8 mouse cellular contexts compared by ENCODE assay signal in the genomic region with DNA sequence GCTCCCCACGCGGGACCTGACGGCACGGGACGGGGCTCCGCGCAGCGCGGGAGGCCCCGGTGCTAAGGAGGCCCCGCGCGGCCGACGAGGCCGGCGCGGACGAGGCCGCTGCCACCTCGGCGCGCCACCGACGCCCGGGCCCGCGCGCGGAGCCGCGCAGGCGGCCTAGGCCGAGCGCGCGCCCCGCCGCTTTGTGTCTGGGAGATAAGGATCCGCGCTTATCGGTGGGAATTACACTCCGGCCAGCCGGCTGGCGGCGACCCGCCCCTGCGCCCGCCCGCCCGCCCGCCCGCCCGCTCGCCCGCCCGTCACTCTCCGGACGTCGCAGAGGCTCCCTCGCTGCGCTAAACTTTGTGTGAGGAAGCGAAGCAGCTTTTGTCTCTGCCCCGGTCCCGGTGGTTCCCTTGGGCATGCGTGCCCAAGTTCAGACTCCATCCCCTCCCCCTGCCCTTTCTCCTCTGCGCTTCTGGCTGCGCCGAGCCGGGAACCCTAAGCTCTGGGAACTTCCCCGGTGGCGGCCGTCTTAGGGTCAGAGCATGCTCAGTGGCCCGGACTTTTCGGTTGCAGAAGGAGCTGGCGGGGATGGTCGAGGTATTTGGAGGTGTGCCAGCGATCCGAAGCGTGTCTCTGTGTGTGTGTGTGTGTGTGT. TPM values are rescaled to one million over a fixed set of nuclear protein-coding genes. Genes with fewer than 3 reads are reported as not detected.
DNase-seq lines count a peak whose midpoint lies in the region; ATAC-seq and TF ChIP-seq lines count a peak whose summit lies in the region.

No protein-coding gene starts in this region.

- peak overlapping the region; percentile 72 for H3K4me3 ChIP-seq in intestine, embryonic 16.5 days (ENCODE audit: low read length)
- H3K4me3 ChIP-seq in limb, embryonic 14.5 days (replicated peaks; ENCODE audit: low read length), result peak overlapping the region; percentile 74
- H3K4me3 ChIP-seq in midbrain, postnatal 0 days (ENCODE audit: low read depth, low read length), result peak overlapping the region; percentile 74

- peaks cover 33% of the 10 kb centered on the region for H3K4me1 ChIP-seq in intestine, embryonic 16.5 days (ENCODE audit: control insufficient read depth, insufficient read depth, low read length)
- peaks cover 52% of the 10 kb centered on the region for H3K4me1 ChIP-seq in limb, embryonic 14.5 days (ENCODE audit: control insufficient read depth, insufficient read depth, low read length)
- peaks cover 19% of the 10 kb centered on the region; the same call in 1 of the 2 replicates for H3K4me1 ChIP-seq in midbrain, postnatal 0 days (ENCODE audit: insufficient read depth, low read length)

- 0 out of 2 replicates have a peak, but pooled peaks have one; percentile 38 for TF ChIP-seq POLR2A in limb, embryonic 14.5 days (IDR thresholded peaks at IDR 0.05; ENCODE audit: borderline replicate concordance, extremely low read depth, insufficient read depth, insufficient read length)

- ATAC-seq in intestine, embryonic 16.5 days, result peak; percentile 82
- peak; percentile 56 for ATAC-seq in limb, embryonic 14.5 days (ENCODE audit: low FRiP score, low read depth)
- ATAC-seq in midbrain, postnatal 0 days (ENCODE audit: low FRiP score), result peak; percentile 81

- no peaks in the 10 kb centered on the region for H3K36me3 ChIP-seq in intestine, embryonic 16.5 days (ENCODE audit: control insufficient read depth, insufficient read depth, low read length)
- peaks cover 3% of the 10 kb centered on the region; the same call in 1 of the 2 replicates for H3K36me3 ChIP-seq in limb, embryonic 14.5 days (ENCODE audit: control insufficient read depth, insufficient read depth, low read length)
- peaks cover 4% of the 10 kb centered on the region; the same call in 1 of the 2 replicates for H3K36me3 ChIP-seq in midbrain, postnatal 0 days (ENCODE audit: insufficient read depth, low read length)

- intact Hi-C loops in gastrocnemius, postnatal 36 days (cut with DNase I), result no loop called here

- H3K9ac ChIP-seq in intestine, embryonic 16.5 days (ENCODE audit: low read depth, low read length), result peak overlapping the region; percentile 96
- peak overlapping the region; percentile 94 for H3K9ac ChIP-seq in limb, embryonic 14.5 days (ENCODE audit: low read depth, low read length, severe bottlenecking)
- peak overlapping the region; percentile 86 for H3K9ac ChIP-seq in midbrain, postnatal 0 days (replicated peaks; ENCODE audit: low read length, poor library complexity, severe bottlenecking)

- DNase-seq in lung, adult 18-20 months, result peak; percentile 72 to 73
- DNase-seq in lung, postnatal 25 days (ENCODE audit: low spot score), result no peak
- DNase-seq in embryo, embryonic 11.5 days (ENCODE audit: low read depth, low spot score), result peak; percentile 54
- peak; percentile 55 to 59 for DNase-seq in gastrocnemius, postnatal 36 days
- DNase-seq in limb, embryonic 14.5 days (ENCODE audit: low spot score), result peak; percentile 60
- DNase-seq in midbrain, postnatal 0 days (ENCODE audit: low spot score), result peak; percentile 82
- DNase-seq in spleen, postnatal 10 days (ENCODE audit: low spot score in 2 of 2), result peak; percentile 61 to 65

- no peak for TF ChIP-seq CTCF in midbrain, postnatal 0 days (IDR thresholded peaks at IDR 0.05)

- H3K9me3 ChIP-seq in intestine, embryonic 16.5 days (ENCODE audit: control insufficient read depth, low read length), result no peaks in the 10 kb centered on the region
- no peaks in the 10 kb centered on the region for H3K9me3 ChIP-seq in limb, embryonic 14.5 days (ENCODE audit: control insufficient read depth, low read length)
- no peaks in the 10 kb centered on the region for H3K9me3 ChIP-seq in midbrain, postnatal 0 days (ENCODE audit: low read length)

- no peaks in the 10 kb centered on the region for H3K27me3 ChIP-seq in intestine, embryonic 16.5 days (replicated peaks; ENCODE audit: control insufficient read depth, insufficient read depth, low read length)
- H3K27me3 ChIP-seq in limb, embryonic 14.5 days (ENCODE audit: control insufficient read depth, insufficient read depth, low read length), result no peaks in the 10 kb centered on the region
- H3K27me3 ChIP-seq in midbrain, postnatal 0 days (ENCODE audit: insufficient read depth, low read length), result no peaks in the 10 kb centered on the region

- WGBS in intestine, embryonic 16.5 days, result under 1% methylated on average over 57 of the region's 80 CpGs
- under 1% methylated on average over 23 of the region's 80 CpGs for WGBS in limb, embryonic 14.5 days
- under 1% methylated on average over 59 of the region's 80 CpGs for WGBS in midbrain, postnatal 0 days

- peak overlapping the region; percentile 98 for H3K27ac ChIP-seq in intestine, embryonic 16.5 days (ENCODE audit: low read length)
- H3K27ac ChIP-seq in limb, embryonic 14.5 days (replicated peaks; ENCODE audit: low read depth, low read length), result peak overlapping the region; percentile 98
- peak overlapping the region; percentile 96 for H3K27ac ChIP-seq in midbrain, postnatal 0 days (ENCODE audit: low read depth, low read length)

- peak overlapping the region; percentile 63 for H3K4me2 ChIP-seq in intestine, embryonic 16.5 days (ENCODE audit: low read depth, low read length)
- peak overlapping the region; percentile 78 for H3K4me2 ChIP-seq in limb, embryonic 14.5 days (replicated peaks; ENCODE audit: low read depth, low read length, severe bottlenecking)
- peak overlapping the region; percentile 60 for H3K4me2 ChIP-seq in midbrain, postnatal 0 days (ENCODE audit: low read depth, low read length, poor library complexity, severe bottlenecking)

RNA-seq across cellular contexts. Expression of gene Smad5, which starts 0.5 kb away (rescaled TPM):
- 10 to 100 TPM; 16.9 to 18.7 TPM for total RNA-seq in gastrocnemius, postnatal 36 days (2021)
- polyA plus RNA-seq in intestine, embryonic 16.5 days (2015; fragmentation: Nextera tagmentation; extraction: Ambion mirVana), result 14.5 and 15.3 TPM in 2 replicates
- 58.5 and 78.3 TPM in 2 replicates for polyA plus RNA-seq in limb, embryonic 14.5 days (2012; rRNA removed)
- polyA plus RNA-seq in limb, embryonic 14.5 days (2014; fragmentation: Nextera tagmentation; extraction: Ambion mirVana), result 48.2 and 57.2 TPM in 2 replicates
- total RNA-seq in midbrain, postnatal 0 days (2014; rRNA removed), result 37.4 and 40.6 TPM in 2 replicates
- 10.7 and 14.8 TPM in 2 replicates for polyA plus RNA-seq in midbrain, postnatal 0 days (2015; fragmentation: Nextera tagmentation; extraction: Ambion mirVana)

RNA-seq across cellular contexts. Expression of gene Gm45623, which starts 50.3 kb away (rescaled TPM):
- total RNA-seq in gastrocnemius, postnatal 36 days (2021), result not detected
- polyA plus RNA-seq in intestine, embryonic 16.5 days (2015; fragmentation: Nextera tagmentation; extraction: Ambion mirVana), result 0.27 and 0.43 TPM in 2 replicates
- polyA plus RNA-seq in limb, embryonic 14.5 days (2012; rRNA removed), result 0.65 and 0.69 TPM in 2 replicates
- polyA plus RNA-seq in limb, embryonic 14.5 days (2014; fragmentation: Nextera tagmentation; extraction: Ambion mirVana), result 0.66 and 1.0 TPM in 2 replicates
- 7.9 and 11.3 TPM in 2 replicates for total RNA-seq in midbrain, postnatal 0 days (2014; rRNA removed)
- 2.0 and 2.2 TPM in 2 replicates for polyA plus RNA-seq in midbrain, postnatal 0 days (2015; fragmentation: Nextera tagmentation; extraction: Ambion mirVana)
